9 mouse cellular contexts compared by ENCODE assay signal in the genomic region with DNA sequence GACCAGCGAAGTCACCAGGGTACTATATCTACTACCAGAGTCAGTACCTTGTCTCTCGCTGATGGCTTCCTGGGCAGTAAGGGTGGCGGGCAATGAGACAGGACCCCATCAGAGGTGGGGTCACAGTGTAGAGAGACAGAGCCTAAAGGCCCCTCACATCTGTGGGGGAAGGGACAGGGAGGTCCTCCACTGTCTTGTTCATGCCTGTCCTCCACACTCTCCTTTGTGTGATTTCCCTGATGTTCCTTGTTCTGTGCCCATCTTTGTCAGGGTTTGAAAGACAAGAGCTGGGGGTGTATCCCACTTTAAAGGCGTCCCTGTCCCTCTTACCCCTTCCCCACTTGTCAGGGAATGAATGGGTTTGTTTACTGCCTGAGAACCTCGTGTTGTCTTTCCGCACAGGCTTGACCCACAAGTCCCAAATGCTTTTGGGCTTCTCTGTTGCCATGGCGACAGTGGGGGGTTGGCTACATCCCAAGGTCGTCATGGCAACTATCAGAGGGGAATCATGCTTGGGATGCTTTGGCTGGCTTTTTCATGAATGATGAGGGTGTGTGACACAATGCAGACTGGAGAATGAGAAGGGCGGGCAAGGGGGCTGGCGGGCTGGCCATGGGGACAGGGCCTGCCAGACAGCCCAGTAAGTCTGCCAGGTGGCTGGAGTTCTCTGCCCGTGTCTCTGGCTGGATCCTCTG. TPM values are rescaled to one million over a fixed set of nuclear protein-coding genes. Genes with fewer than 3 reads are reported as not detected.
A peak's percentile ranks its signal among the peaks of the same experiment; 100 is the strongest.
DNase-seq lines count a peak whose midpoint lies in the region; ATAC-seq lines count a peak whose summit lies in the region.
"Had no signal": no experiment of that assay in that cellular context is flagged by ENCODE, and none has a peak within 500 bp of the region (broad histone marks: within the 10 kb centered on the region; RNA-seq: fewer than 3 reads in every experiment).

No protein-coding gene starts in this region.

- peak; percentile 94 for DNase-seq in adrenal gland, postnatal 10 days
- peak; percentile 76 for DNase-seq in embryo, embryonic 9.5 days (ENCODE audit: extremely low spot score)
- DNase-seq in gastrocnemius, postnatal 4 days (ENCODE audit: low spot score in 2 of 2), result peak; percentile 73 to 76
- peak; percentile 91 for DNase-seq in kidney, adult 11 months
- peak; percentile 77 to 78 for DNase-seq in left cerebral cortex, postnatal 25 days (ENCODE audit: low spot score in 2 of 2)
- no peak for DNase-seq in thymus, postnatal 10 days (ENCODE audit: low spot score in 2 of 2)

- H3K27ac ChIP-seq in midbrain, embryonic 13.5 days, result peak overlapping the region; percentile 97
- peak overlapping the region; percentile 29 for H3K27ac ChIP-seq in stomach, embryonic 14.5 days (ENCODE audit: low read length)

- WGBS in midbrain, embryonic 13.5 days, result 16% methylated on average over 11 of the region's 11 CpGs
- 29% methylated on average over 11 of the region's 11 CpGs for WGBS in stomach, embryonic 14.5 days

- H3K27me3 ChIP-seq in midbrain, embryonic 13.5 days, result peaks cover 18% of the 10 kb centered on the region
- H3K27me3 ChIP-seq in stomach, embryonic 14.5 days (ENCODE audit: control insufficient read depth, insufficient read depth, low read length), result no peaks in the 10 kb centered on the region

- H3K4me3 ChIP-seq in midbrain, embryonic 13.5 days (replicated peaks), result peak overlapping the region; percentile 42
- H3K4me3 ChIP-seq in stomach, embryonic 14.5 days (ENCODE audit: low read depth, low read length), result no peak overlapping the region

- H3K9ac ChIP-seq in midbrain, embryonic 13.5 days (replicated peaks), result peak overlapping the region; percentile 67
- peak overlapping the region; percentile 14; the same call in 1 of the 2 replicates for H3K9ac ChIP-seq in stomach, embryonic 14.5 days (replicated peaks; ENCODE audit: low read depth, low read length)

- no peaks in the 10 kb centered on the region for H3K9me3 ChIP-seq in midbrain, embryonic 13.5 days
- H3K9me3 ChIP-seq in stomach, embryonic 14.5 days (ENCODE audit: control insufficient read depth, low read depth, low read length), result no peaks in the 10 kb centered on the region

- peak overlapping the region; percentile 73 for H3K4me2 ChIP-seq in midbrain, embryonic 13.5 days (replicated peaks)
- H3K4me2 ChIP-seq in stomach, embryonic 14.5 days (replicated peaks; ENCODE audit: low read depth, low read length), result peak overlapping the region; percentile 24

- peaks cover 27% of the 10 kb centered on the region for H3K36me3 ChIP-seq in midbrain, embryonic 13.5 days
- H3K36me3 ChIP-seq in stomach, embryonic 14.5 days (ENCODE audit: control insufficient read depth, insufficient read depth, low read length), result peaks cover 13% of the 10 kb centered on the region

- peaks cover 54% of the 10 kb centered on the region for H3K4me1 ChIP-seq in midbrain, embryonic 13.5 days (replicated peaks)
- peaks cover 40% of the 10 kb centered on the region for H3K4me1 ChIP-seq in stomach, embryonic 14.5 days (ENCODE audit: control insufficient read depth, insufficient read depth, low read length)

- ATAC-seq in midbrain, embryonic 13.5 days, result peak; percentile 91
- peak; percentile 16; the same call in 1 of the 2 replicates for ATAC-seq in stomach, embryonic 14.5 days (ENCODE audit: insufficient number of reproducible peaks, insufficient read depth, low FRiP score, low read depth)

- intact Hi-C loops in left cerebral cortex, postnatal 25 days (cut with DNase I), result no loop called here

RNA-seq across cellular contexts. Expression of a gene that starts 6.3 kb away (rescaled TPM):
- 10 to 100 TPM; 18.8 to 25.1 TPM for total RNA-seq in adrenal gland, postnatal 10 days (2021)
- 10 to 100 TPM in 1 of 2 experiments, 1 to 10 TPM in 1; 8.9 to 11.7 TPM for total RNA-seq in gastrocnemius, postnatal 4 days (2021)
- 1 to 10 TPM; 6.8 TPM for total RNA-seq in left cerebral cortex, postnatal 25 days (2021)
- 15.4 TPM in 2 replicates for polyA plus RNA-seq in midbrain, embryonic 13.5 days (2015; fragmentation: Nextera tagmentation; extraction: Ambion mirVana)
- polyA plus RNA-seq in stomach, embryonic 14.5 days (2014; fragmentation: Nextera tagmentation; extraction: Ambion mirVana), result 6.9 and 7.1 TPM in 2 replicates

RNA-seq across cellular contexts. Expression of a gene that starts 22.1 kb away (rescaled TPM):
- 1 to 10 TPM in 1 of 2 experiments, under 1 TPM in 1; 0.91 to 2.1 TPM for total RNA-seq in adrenal gland, postnatal 10 days (2021)
- under 1 TPM in 1 of 2 experiments, not detected in 1; 0.21 TPM for total RNA-seq in gastrocnemius, postnatal 4 days (2021)
- under 1 TPM in 1 of 2 experiments, not detected in 1; 0.48 TPM for total RNA-seq in left cerebral cortex, postnatal 25 days (2021)
- polyA plus RNA-seq in midbrain, embryonic 13.5 days (2015; fragmentation: Nextera tagmentation; extraction: Ambion mirVana), result 0.19 and 0.35 TPM in 2 replicates
- polyA plus RNA-seq in stomach, embryonic 14.5 days (2014; fragmentation: Nextera tagmentation; extraction: Ambion mirVana), result 9.0 and 10.3 TPM in 2 replicates

RNA-seq across cellular contexts. Expression of a gene that starts 22.1 kb away (rescaled TPM):
- 10 to 100 TPM; 36.6 to 51.9 TPM for total RNA-seq in adrenal gland, postnatal 10 days (2021)
- 10 to 100 TPM; 43.6 to 58.4 TPM for total RNA-seq in gastrocnemius, postnatal 4 days (2021)
- total RNA-seq in left cerebral cortex, postnatal 25 days (2021), result 10 to 100 TPM; 82.7 to 91.5 TPM
- 24.0 and 28.9 TPM in 2 replicates for polyA plus RNA-seq in midbrain, embryonic 13.5 days (2015; fragmentation: Nextera tagmentation; extraction: Ambion mirVana)
- 27.3 and 35.3 TPM in 2 replicates for polyA plus RNA-seq in stomach, embryonic 14.5 days (2014; fragmentation: Nextera tagmentation; extraction: Ambion mirVana)

RNA-seq across cellular contexts. Expression of a gene that starts 28.6 kb away (rescaled TPM):
- total RNA-seq in adrenal gland, postnatal 10 days (2021), result not detected
- total RNA-seq in gastrocnemius, postnatal 4 days (2021), result not detected
- total RNA-seq in left cerebral cortex, postnatal 25 days (2021), result not detected
- not detected in 2 replicates for polyA plus RNA-seq in midbrain, embryonic 13.5 days (2015; fragmentation: Nextera tagmentation; extraction: Ambion mirVana)
- polyA plus RNA-seq in stomach, embryonic 14.5 days (2014; fragmentation: Nextera tagmentation; extraction: Ambion mirVana), result not detected in 2 replicates
- total RNA-seq: common myeloid progenitor, adult 5-6 weeks had no signal

RNA-seq across cellular contexts. Expression of a gene that starts 29.1 kb away (rescaled TPM):
- 10 to 100 TPM; 16.5 to 19.7 TPM for total RNA-seq in adrenal gland, postnatal 10 days (2021)
- 10 to 100 TPM; 14.6 to 18.5 TPM for total RNA-seq in gastrocnemius, postnatal 4 days (2021)
- total RNA-seq in left cerebral cortex, postnatal 25 days (2021), result 10 to 100 TPM; 20.5 to 21.0 TPM
- 78.6 and 81.9 TPM in 2 replicates for polyA plus RNA-seq in midbrain, embryonic 13.5 days (2015; fragmentation: Nextera tagmentation; extraction: Ambion mirVana)
- 61.3 and 72.7 TPM in 2 replicates for polyA plus RNA-seq in stomach, embryonic 14.5 days (2014; fragmentation: Nextera tagmentation; extraction: Ambion mirVana)

Comparison
In these comparisons a context has a peak if more than half of its experiments do, and no peak if none do; other contexts are left out.
1. DNase-seq: peak in adrenal gland, postnatal 10 days (single experiment), embryo, embryonic 9.5 days (single experiment), gastrocnemius, postnatal 4 days (2 of 2), kidney, adult 11 months (single experiment) and left cerebral cortex, postnatal 25 days (2 of 2); none in thymus, postnatal 10 days (0 of 2).